Mouse (Mus musculus) spleen, adult 2 months (tissue): ENCODE data around the gene Gatad2a.

ENCODE experiments used
- CTCF ChIP-seq: fragments of 200-500 bp; IDR thresholded peaks from 2 replicates; pipeline ENCODE4 v1.5.1; 2011; ENCODE audit warnings: mild to moderate bottlenecking, inconsistent platforms; ENCODE audit not compliant: insufficient read depth, insufficient read length, insufficient replicate concordance; ENCODE audit errors: extremely low read depth
- POLR2A ChIP-seq: fragments of 200-500 bp; IDR thresholded peaks from 2 replicates; pipeline ENCODE4 v1.6.1; 2011; ENCODE audit warnings: low read depth, low read length, inconsistent platforms

- TF ChIP-seq POLR2A (no peak), CTCF (no peak)
Measured at GRCm38 (mm10) chr8:69904096-69904495, 92.1 kb downstream of the Gatad2a start.
